Mouse (Mus musculus): ENCODE measurements around the gene Hoxc9.

DNA sequence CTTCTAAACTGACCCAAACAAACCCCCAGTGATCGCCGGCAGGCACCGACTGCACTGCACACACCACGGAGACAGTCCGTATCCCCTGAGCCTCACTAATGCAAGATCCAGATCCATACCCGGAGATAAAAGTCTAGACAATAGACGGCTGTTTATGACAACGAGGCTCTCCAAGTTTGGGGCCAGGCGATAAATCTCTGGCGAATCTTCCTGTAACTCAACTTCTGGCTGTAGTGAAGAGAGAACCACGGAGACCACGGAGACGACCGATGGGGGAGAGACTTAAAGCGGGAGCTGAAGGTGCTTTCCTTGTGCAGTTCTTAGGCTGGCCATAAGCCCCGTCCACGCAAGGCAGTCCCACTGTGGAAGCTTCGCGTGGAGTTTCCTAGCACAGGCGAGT lies 26.5 kb upstream of the Hoxc9 start:
- TF ChIP-seq CTCF (IDR thresholded peaks at IDR 0.05; ENCODE audit: control insufficient read depth, insufficient read depth, insufficient replicate concordance, low read depth, low read length) (no peak), POLR2A (IDR thresholded peaks at IDR 0.05; ENCODE audit: control insufficient read depth, low read depth, low read length) (no peak)

Data from testis, adult 2 months (tissue).